Mouse (Mus musculus): ENCODE measurements around the gene Magi2. TPM values are rescaled to one million over a fixed set of nuclear protein-coding genes. Genes with fewer than 3 reads are reported as not detected.

The Magi2 gene
- polyA plus RNA-seq, 1 experiment = 1.6 TPM

GRCm38 (mm10) chr5:20446471-20447174 is 1219.8 kb downstream of the Magi2 start:
- H3K36me3 ChIP-seq (ENCODE audit: control insufficient read depth, insufficient read depth, low read length) = no peaks in the 10 kb centered on the region
- no peaks in the 10 kb centered on the region for H3K4me1 ChIP-seq (replicated peaks; ENCODE audit: control insufficient read depth, insufficient read depth, low read length)
- H3K4me3 ChIP-seq (ENCODE audit: control insufficient read depth, insufficient read depth, low read length) = no peak overlapping the region
- DNase-seq = no peak
- 82% methylated on average over 4 of the region's 4 CpGs for whole genome bisulfite sequencing
- no peak overlapping the region for H3K27ac ChIP-seq (ENCODE audit: control insufficient read depth, insufficient read depth, low read length)
- TF ChIP-seq POLR2A (IDR thresholded peaks at IDR 0.05; ENCODE audit: control insufficient read depth, extremely low read depth, insufficient read depth, low read length, poor library complexity) (no peak), CTCF (IDR thresholded peaks at IDR 0.05; ENCODE audit: borderline replicate concordance, control insufficient read depth, extremely low read depth, insufficient read depth, low read length, poor library complexity) (no peak)
- no peaks in the 10 kb centered on the region for H3K27me3 ChIP-seq (ENCODE audit: control insufficient read depth, insufficient read depth, low read length)

- no peak overlapping the region for H3K27ac ChIP-seq (ENCODE audit: control insufficient read depth, insufficient read depth, low read length)
- whole genome bisulfite sequencing = 49% methylated on average over 3 of the region's 3 CpGs
- H3K36me3 ChIP-seq (ENCODE audit: control insufficient read depth, insufficient read depth, low read length) = no peaks in the 10 kb centered on the region
- H3K4me1 ChIP-seq (replicated peaks; ENCODE audit: control insufficient read depth, insufficient read depth, low read length) = no peaks in the 10 kb centered on the region
- H3K4me3 ChIP-seq (ENCODE audit: control insufficient read depth, insufficient read depth, low read length) = no peak overlapping the region
- TF ChIP-seq POLR2A (IDR thresholded peaks at IDR 0.05; ENCODE audit: control insufficient read depth, extremely low read depth, insufficient read depth, low read length, poor library complexity) (no peak), CTCF (IDR thresholded peaks at IDR 0.05; ENCODE audit: borderline replicate concordance, control insufficient read depth, extremely low read depth, insufficient read depth, low read length, poor library complexity) (no peak)
- H3K27me3 ChIP-seq (ENCODE audit: control insufficient read depth, insufficient read depth, low read length) = no peaks in the 10 kb centered on the region
- no peak for DNase-seq
Observed at GRCm38 (mm10) chr5:20456106-20456505, 1229.3 kb downstream of the Magi2 start.

GRCm38 (mm10) chr5:20457742-20458510 is 1231.1 kb downstream of the Magi2 start:
- no peak for TF ChIP-seq CTCF (IDR thresholded peaks at IDR 0.05; ENCODE audit: borderline replicate concordance, control insufficient read depth, extremely low read depth, insufficient read depth, low read length, poor library complexity)
- TF ChIP-seq POLR2A (IDR thresholded peaks at IDR 0.05; ENCODE audit: control insufficient read depth, extremely low read depth, insufficient read depth, low read length, poor library complexity) = no peak
- WGBS = 92% methylated on average over 7 of the region's 7 CpGs

GRCm38 (mm10) chr5:20461709-20462108 is 1234.9 kb downstream of the Magi2 start:
- no peak overlapping the region for H3K27ac ChIP-seq (ENCODE audit: control insufficient read depth, insufficient read depth, low read length)
- no peaks in the 10 kb centered on the region for H3K36me3 ChIP-seq (ENCODE audit: control insufficient read depth, insufficient read depth, low read length)
- 93% methylated on average over 2 of the region's 2 CpGs for WGBS
- H3K4me3 ChIP-seq (ENCODE audit: control insufficient read depth, insufficient read depth, low read length) = no peak overlapping the region
- TF ChIP-seq POLR2A (IDR thresholded peaks at IDR 0.05; ENCODE audit: control insufficient read depth, extremely low read depth, insufficient read depth, low read length, poor library complexity) = no peak
- no peak for TF ChIP-seq CTCF (IDR thresholded peaks at IDR 0.05; ENCODE audit: borderline replicate concordance, control insufficient read depth, extremely low read depth, insufficient read depth, low read length, poor library complexity)
- H3K4me1 ChIP-seq (replicated peaks; ENCODE audit: control insufficient read depth, insufficient read depth, low read length) = no peaks in the 10 kb centered on the region
- no peaks in the 10 kb centered on the region for H3K27me3 ChIP-seq (ENCODE audit: control insufficient read depth, insufficient read depth, low read length)
- no peak for DNase-seq

More at GRCm38 (mm10) chr5:20457742-20458510, 1231.1 kb downstream of the Magi2 start:
- Histone ChIP-seq H3K4me1 (replicated peaks; ENCODE audit: control insufficient read depth, insufficient read depth, low read length) (no peaks in the 10 kb centered on the region), H3K4me3 (ENCODE audit: control insufficient read depth, insufficient read depth, low read length) (no peak overlapping the region), H3K27me3 (ENCODE audit: control insufficient read depth, insufficient read depth, low read length) (no peaks in the 10 kb centered on the region), H3K36me3 (ENCODE audit: control insufficient read depth, insufficient read depth, low read length) (no peaks in the 10 kb centered on the region), H3K27ac (ENCODE audit: control insufficient read depth, insufficient read depth, low read length) (no peak overlapping the region)
- no peak for DNase-seq

GRCm38 (mm10) chr5:20462376-20462775 is 1235.5 kb downstream of the Magi2 start:
- no peaks in the 10 kb centered on the region for H3K36me3 ChIP-seq (ENCODE audit: control insufficient read depth, insufficient read depth, low read length)
- no peak for TF ChIP-seq CTCF (IDR thresholded peaks at IDR 0.05; ENCODE audit: borderline replicate concordance, control insufficient read depth, extremely low read depth, insufficient read depth, low read length, poor library complexity)
- WGBS = 97% methylated on average over 2 of the region's 2 CpGs

GRCm38 (mm10) chr5:20469721-20470120 is 1242.9 kb downstream of the Magi2 start:
- DNase-seq = no peak
- H3K4me3 ChIP-seq (ENCODE audit: control insufficient read depth, insufficient read depth, low read length) = no peak overlapping the region
- no peak overlapping the region for H3K27ac ChIP-seq (ENCODE audit: control insufficient read depth, insufficient read depth, low read length)
- WGBS = 96% methylated on average over 3 of the region's 3 CpGs
- TF ChIP-seq POLR2A (IDR thresholded peaks at IDR 0.05; ENCODE audit: control insufficient read depth, extremely low read depth, insufficient read depth, low read length, poor library complexity) = no peak
- TF ChIP-seq CTCF (IDR thresholded peaks at IDR 0.05; ENCODE audit: borderline replicate concordance, control insufficient read depth, extremely low read depth, insufficient read depth, low read length, poor library complexity) = no peak
- no peaks in the 10 kb centered on the region for H3K36me3 ChIP-seq (ENCODE audit: control insufficient read depth, insufficient read depth, low read length)
- H3K27me3 ChIP-seq (ENCODE audit: control insufficient read depth, insufficient read depth, low read length) = no peaks in the 10 kb centered on the region
- H3K4me1 ChIP-seq (replicated peaks; ENCODE audit: control insufficient read depth, insufficient read depth, low read length) = no peaks in the 10 kb centered on the region

More at GRCm38 (mm10) chr5:20462376-20462775, 1235.5 kb downstream of the Magi2 start:
- DNase-seq = no peak
- Histone ChIP-seq H3K27me3 (ENCODE audit: control insufficient read depth, insufficient read depth, low read length) (no peaks in the 10 kb centered on the region), H3K4me3 (ENCODE audit: control insufficient read depth, insufficient read depth, low read length) (no peak overlapping the region), H3K4me1 (replicated peaks; ENCODE audit: control insufficient read depth, insufficient read depth, low read length) (no peaks in the 10 kb centered on the region), H3K27ac (ENCODE audit: control insufficient read depth, insufficient read depth, low read length) (no peak overlapping the region)

All from thymus, adult 2 months (tissue).